Mouse (Mus musculus) embryonic fibroblast, embryonic 13.5 days (primary cell): ENCODE data around the gene Orm2. TPM values are rescaled to one million over a fixed set of nuclear protein-coding genes. Genes with fewer than 3 reads are reported as not detected.

Experiments
- H3K27ac ChIP-seq: 2 replicates; pipeline ENCODE4 v1.5.1; 2012; ENCODE audit warnings: low read length, control low read depth, inconsistent platforms; ENCODE audit not compliant: insufficient read depth
- H3K4me1 ChIP-seq: 2 replicates; pipeline ENCODE4 v1.6.1; 2011; ENCODE audit warnings: low read length; ENCODE audit not compliant: control insufficient read depth, insufficient read depth
- H3K4me3 ChIP-seq: 2 replicates; pipeline ENCODE4 v1.5.1; 2011; ENCODE audit warnings: mild to moderate bottlenecking, control low read depth, low read length; ENCODE audit not compliant: insufficient read depth
- CTCF ChIP-seq: IDR thresholded peaks from 2 replicates; pipeline ENCODE4 v1.5.1; 2011; ENCODE audit warnings: mild to moderate bottlenecking, control low read depth, low read length, moderate library complexity, borderline replicate concordance; ENCODE audit not compliant: insufficient read depth
- POLR2A ChIP-seq: IDR thresholded peaks from 2 replicates; pipeline ENCODE4 v1.6.1; 2011; ENCODE audit warnings: low read depth, mild to moderate bottlenecking, control low read depth, low read length, moderate library complexity
- polyA plus RNA-seq: library from polyadenylated mRNA; stranded (reverse); fragments of >200 nt; gene quantifications from 2 replicates; pipeline ENCODE4 v1.2.4, GENCODE M21; 2011; ENCODE audit warnings: low read depth; ENCODE audit not compliant: missing spikeins, insufficient read length

The Orm2 gene
- polyA plus RNA-seq, 1 experiment, result not detected

- peaks cover 4% of the 10 kb centered on the region for H3K4me1 ChIP-seq
- TF ChIP-seq CTCF, result no peak
- no peak for TF ChIP-seq POLR2A
- H3K27ac ChIP-seq, result no peak overlapping the region
- no peak overlapping the region for H3K4me3 ChIP-seq
Measured at GRCm38 (mm10) chr4:63345261-63345660, 17.0 kb upstream of the Orm2 start.

DNA sequence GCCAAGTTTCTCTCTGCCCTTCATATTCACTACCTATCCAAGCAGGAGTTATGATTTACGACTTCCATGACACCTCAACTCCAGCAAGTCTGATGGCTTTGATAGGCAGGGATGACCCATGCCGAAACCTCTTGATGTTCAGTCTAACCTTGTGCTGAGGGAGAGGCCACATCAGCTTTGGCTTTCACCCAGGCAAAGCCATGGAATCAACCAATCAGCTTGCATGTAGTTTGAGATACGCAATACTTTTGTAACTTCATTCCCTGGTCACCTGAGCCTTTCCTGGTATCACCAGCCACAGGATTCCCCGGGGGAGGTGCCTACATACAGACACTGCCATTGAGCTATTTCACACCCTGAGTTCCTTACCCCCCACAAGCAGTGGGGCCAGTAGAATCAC is 15.6 kb upstream of the Orm2 start:
- Histone ChIP-seq H3K27ac (no peak overlapping the region), H3K4me3 (no peak overlapping the region), H3K4me1 (peaks cover 4% of the 10 kb centered on the region)
- TF ChIP-seq CTCF, result no peak
- no peak for TF ChIP-seq POLR2A

DNA sequence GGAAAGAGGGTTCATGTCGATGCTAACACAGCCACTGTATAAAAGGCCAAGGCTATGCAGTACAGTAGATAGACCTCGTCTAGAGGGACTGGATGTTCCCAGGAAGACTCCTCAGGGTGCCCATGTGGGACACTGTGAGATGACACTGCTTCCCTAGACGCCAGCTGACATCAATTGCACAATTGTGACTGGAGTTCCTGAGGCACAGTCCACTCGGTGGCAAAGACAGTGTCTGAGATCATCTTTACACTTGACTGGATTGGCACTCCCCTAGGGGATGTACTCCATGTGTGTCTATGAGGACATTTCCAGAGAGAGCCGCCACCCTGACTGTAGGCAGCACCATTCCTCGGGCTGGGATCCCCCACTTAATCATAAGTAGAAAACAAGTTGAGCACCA is 13.7 kb upstream of the Orm2 start:
- no peak overlapping the region for H3K27ac ChIP-seq
- no peak overlapping the region for H3K4me3 ChIP-seq
- peaks cover 4% of the 10 kb centered on the region for H3K4me1 ChIP-seq
- TF ChIP-seq CTCF (no peak), POLR2A (no peak)

GRCm38 (mm10) chr4:63355877-63356665 is 6.2 kb upstream of the Orm2 start, which contains the start of gene Orm3:
Gene Orm3, plus strand, starts transcription at chr4:63356162.
- Histone ChIP-seq H3K27ac (no peak within 1 kb of the TSS), H3K4me3 (no peak within 1 kb of the TSS), H3K4me1 (no peaks in the 10 kb centered on the region)
- TF ChIP-seq CTCF (no peak), POLR2A (no peak)

DNA sequence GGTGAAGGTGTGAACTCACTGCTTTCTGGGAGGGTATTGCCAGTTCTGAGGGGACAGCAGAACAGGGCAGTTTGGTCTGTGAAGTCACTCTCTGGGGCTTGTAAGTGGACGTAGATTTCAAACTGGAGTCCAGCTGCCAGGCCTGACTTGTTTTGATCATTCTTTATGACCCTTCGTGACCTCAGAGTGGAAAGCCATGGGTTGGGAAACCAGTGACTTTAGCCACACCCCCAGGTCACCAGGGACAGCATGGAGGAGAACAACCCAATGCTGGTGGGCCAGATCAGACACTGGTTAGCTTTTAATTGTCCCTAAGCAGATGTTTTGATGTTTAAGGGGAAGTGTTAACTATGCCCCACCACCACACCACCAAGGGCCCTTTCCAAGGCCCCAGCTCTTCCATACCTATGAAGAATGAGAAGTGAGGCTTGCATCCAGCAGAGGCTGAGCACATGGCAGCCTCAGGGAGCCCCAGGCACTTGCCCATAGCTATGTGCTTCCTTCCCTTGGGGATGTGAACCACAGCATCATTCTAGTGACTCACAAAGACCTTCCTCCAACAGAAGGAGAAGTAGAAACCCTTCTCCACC is 5.2 kb upstream of the Orm2 start:
- no peak overlapping the region for H3K27ac ChIP-seq
- TF ChIP-seq POLR2A, result no peak
- TF ChIP-seq CTCF, result no peak
- no peaks in the 10 kb centered on the region for H3K4me1 ChIP-seq
- H3K4me3 ChIP-seq, result no peak overlapping the region

GRCm38 (mm10) chr4:63359861-63360260 is 2.4 kb upstream of the Orm2 start:
- TF ChIP-seq CTCF (no peak), POLR2A (no peak)
- Histone ChIP-seq H3K27ac (no peak overlapping the region), H3K4me1 (no peaks in the 10 kb centered on the region), H3K4me3 (no peak overlapping the region)

DNA sequence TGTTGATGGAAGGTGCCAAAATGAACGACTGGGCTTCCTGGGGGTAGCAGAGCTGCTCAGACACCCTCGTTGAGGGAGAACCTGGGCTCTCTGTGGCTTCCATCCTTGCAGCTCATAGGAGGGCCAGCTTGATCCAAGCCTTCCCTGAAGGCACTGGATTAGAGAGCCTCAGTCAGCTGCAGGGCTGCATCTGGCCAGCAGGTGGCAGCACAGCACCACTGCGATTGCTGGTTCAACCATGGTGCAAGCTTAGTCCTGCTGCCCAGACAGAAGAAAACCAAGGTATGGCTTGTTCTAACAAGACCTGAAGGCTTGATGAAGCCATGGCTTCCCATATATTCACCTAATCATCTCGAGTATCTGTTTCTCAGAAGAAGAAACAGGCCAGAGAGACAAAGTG is 6.3 kb downstream of the Orm2 start:
- Histone ChIP-seq H3K4me3 (no peak overlapping the region), H3K27ac (no peak overlapping the region), H3K4me1 (no peaks in the 10 kb centered on the region)
- TF ChIP-seq POLR2A (no peak), CTCF (peak; percentile 99)

GRCm38 (mm10) chr4:63370897-63371296 is 8.6 kb downstream of the Orm2 start:
- no peak overlapping the region for H3K27ac ChIP-seq
- TF ChIP-seq POLR2A, result no peak
- no peak for TF ChIP-seq CTCF
- no peaks in the 10 kb centered on the region for H3K4me1 ChIP-seq
- H3K4me3 ChIP-seq, result no peak overlapping the region

DNA sequence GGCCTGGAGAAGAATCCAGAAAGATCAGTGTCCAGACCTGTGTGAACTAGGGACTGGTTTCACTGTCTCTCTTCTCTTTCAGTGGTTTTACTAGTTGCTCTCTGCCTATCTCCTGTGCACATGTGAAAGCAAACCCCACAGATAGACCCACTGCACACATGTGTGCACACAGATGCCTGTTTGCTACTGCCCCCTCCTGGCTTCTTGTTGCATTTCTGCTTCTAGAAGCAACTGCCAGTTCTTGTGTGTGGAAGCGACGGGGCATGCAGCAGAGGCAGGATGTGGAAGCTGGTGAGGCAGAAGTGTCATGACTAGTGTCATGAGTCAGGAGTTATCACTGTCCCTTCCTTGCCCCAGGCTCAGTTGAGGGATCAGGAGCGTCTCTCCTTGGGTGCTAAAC is 9.6 kb downstream of the Orm2 start:
- TF ChIP-seq CTCF, result peak; percentile 14; the same call in 1 of the 2 replicates
- no peak for TF ChIP-seq POLR2A
- Histone ChIP-seq H3K4me3 (no peak overlapping the region), H3K4me1 (no peaks in the 10 kb centered on the region), H3K27ac (no peak overlapping the region)

DNA sequence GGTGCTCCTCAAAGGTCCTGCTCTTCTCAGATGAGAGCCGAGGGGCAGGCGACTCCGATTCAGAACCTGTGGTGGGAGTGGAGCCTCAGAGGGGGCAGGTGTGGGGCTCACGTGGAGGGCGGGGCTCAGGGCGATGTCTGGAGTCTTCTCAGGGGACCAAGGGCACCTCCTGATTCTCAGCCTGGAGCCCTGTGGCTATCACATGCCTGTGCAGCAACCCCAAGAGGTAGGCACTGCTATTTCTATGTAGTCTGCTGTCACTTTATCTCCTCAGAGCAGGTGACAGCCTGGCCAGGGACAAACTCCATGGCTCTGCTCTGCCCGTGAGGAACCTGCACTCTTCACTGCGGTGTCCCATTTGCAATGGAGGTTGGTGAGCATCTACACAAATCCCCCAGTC is 11.2 kb downstream of the Orm2 start:
- no peaks in the 10 kb centered on the region for H3K4me1 ChIP-seq

More for the DNA sequence above, 11.2 kb downstream of the Orm2 start:
- TF ChIP-seq POLR2A, result no peak
- no peak for TF ChIP-seq CTCF
- H3K27ac ChIP-seq, result no peak overlapping the region
- no peak overlapping the region for H3K4me3 ChIP-seq
